30 mouse cellular contexts compared by ENCODE assay signal in genomic region chr2:36067132-36067531, GRCm38 (mm10). TPM values are rescaled to one million over a fixed set of nuclear protein-coding genes. Genes with fewer than 3 reads are reported as not detected.
DNase-seq lines count a peak whose midpoint lies in the region; ATAC-seq lines count a peak whose summit lies in the region.
"Had no signal": no experiment of that assay in that cellular context is flagged by ENCODE, and none has a peak within 500 bp of the region (broad histone marks: within the 10 kb centered on the region; RNA-seq: fewer than 3 reads in every experiment).

No protein-coding gene starts in this region.

- no peak overlapping the region for H3K9ac ChIP-seq in embryonic facial prominence, embryonic 14.5 days (ENCODE audit: low read depth, low read length)
- H3K9ac ChIP-seq in forebrain, embryonic 15.5 days (replicated peaks), result no peak overlapping the region
- H3K9ac ChIP-seq in forebrain, embryonic 11.5 days (ENCODE audit: low read length), result no peak overlapping the region
- H3K9ac ChIP-seq: embryonic facial prominence, embryonic 12.5 days; hindbrain, embryonic 12.5 days; hindbrain, embryonic 15.5 days had no signal

- no peak overlapping the region for H3K4me3 ChIP-seq in embryonic facial prominence, embryonic 14.5 days (ENCODE audit: low read depth, low read length)
- no peak overlapping the region for H3K4me3 ChIP-seq in embryonic facial prominence, embryonic 10.5 days
- H3K4me3 ChIP-seq in forebrain, embryonic 15.5 days, result no peak overlapping the region
- no peak overlapping the region for H3K4me3 ChIP-seq in forebrain, embryonic 11.5 days (ENCODE audit: low read depth, low read length)
- H3K4me3 ChIP-seq: embryonic facial prominence, embryonic 12.5 days; erythroblast, embryonic 14.5 days; gastrocnemius, adult 2 months; hindbrain, embryonic 12.5 days; hindbrain, embryonic 15.5 days had no signal

- intact Hi-C loops in left cerebral cortex, postnatal 36 days (cut with DNase I), result no loop called here

- WGBS in embryonic facial prominence, embryonic 14.5 days, result 34% methylated on average over 9 of the region's 9 CpGs
- WGBS in embryonic facial prominence, embryonic 10.5 days, result 65% methylated on average over 9 of the region's 9 CpGs
- 31% methylated on average over 9 of the region's 9 CpGs for WGBS in forebrain, embryonic 15.5 days
- 60% methylated on average over 9 of the region's 9 CpGs for WGBS in forebrain, embryonic 11.5 days

- H3K36me3 ChIP-seq in embryonic facial prominence, embryonic 14.5 days (ENCODE audit: control insufficient read depth, insufficient read depth, low read length), result no peaks in the 10 kb centered on the region
- H3K36me3 ChIP-seq in embryonic facial prominence, embryonic 10.5 days (replicated peaks), result no peaks in the 10 kb centered on the region
- H3K36me3 ChIP-seq in forebrain, embryonic 15.5 days, result no peaks in the 10 kb centered on the region
- no peaks in the 10 kb centered on the region for H3K36me3 ChIP-seq in forebrain, embryonic 11.5 days (ENCODE audit: control insufficient read depth, insufficient read depth, low read length)
- H3K36me3 ChIP-seq: embryonic facial prominence, embryonic 12.5 days; hindbrain, embryonic 12.5 days; hindbrain, embryonic 15.5 days had no signal

- H3K9me3 ChIP-seq in embryonic facial prominence, embryonic 14.5 days (ENCODE audit: control insufficient read depth, low read length), result no peaks in the 10 kb centered on the region
- H3K9me3 ChIP-seq in embryonic facial prominence, embryonic 10.5 days, result no peaks in the 10 kb centered on the region
- H3K9me3 ChIP-seq in forebrain, embryonic 15.5 days, result no peaks in the 10 kb centered on the region
- H3K9me3 ChIP-seq in forebrain, embryonic 11.5 days (ENCODE audit: control insufficient read depth, low read length), result no peaks in the 10 kb centered on the region
- H3K9me3 ChIP-seq: embryonic facial prominence, embryonic 12.5 days; hindbrain, embryonic 12.5 days; hindbrain, embryonic 15.5 days had no signal

- no peak overlapping the region for H3K27ac ChIP-seq in embryonic facial prominence, embryonic 14.5 days (replicated peaks; ENCODE audit: low read depth, low read length)
- no peak overlapping the region for H3K27ac ChIP-seq in embryonic facial prominence, embryonic 10.5 days (replicated peaks)
- H3K27ac ChIP-seq in forebrain, embryonic 15.5 days (replicated peaks), result peak overlapping the region; percentile 66
- no peak overlapping the region for H3K27ac ChIP-seq in forebrain, embryonic 11.5 days (ENCODE audit: low read depth, low read length)
- H3K27ac ChIP-seq: embryonic facial prominence, embryonic 12.5 days; gastrocnemius, adult 2 months; hindbrain, embryonic 12.5 days; hindbrain, embryonic 15.5 days had no signal

- no peaks in the 10 kb centered on the region for H3K27me3 ChIP-seq in embryonic facial prominence, embryonic 14.5 days (replicated peaks; ENCODE audit: control insufficient read depth, insufficient read depth, low read length)
- peaks cover 8% of the 10 kb centered on the region; the same call in 1 of the 2 replicates for H3K27me3 ChIP-seq in embryonic facial prominence, embryonic 10.5 days (replicated peaks; ENCODE audit: low read depth, poor library complexity, severe bottlenecking)
- no peaks in the 10 kb centered on the region for H3K27me3 ChIP-seq in forebrain, embryonic 15.5 days
- no peaks in the 10 kb centered on the region for H3K27me3 ChIP-seq in forebrain, embryonic 11.5 days (ENCODE audit: control insufficient read depth, insufficient read depth, low read length)
- H3K27me3 ChIP-seq: embryonic facial prominence, embryonic 12.5 days; hindbrain, embryonic 12.5 days; hindbrain, embryonic 15.5 days had no signal

- no peak overlapping the region for H3K4me2 ChIP-seq in embryonic facial prominence, embryonic 14.5 days (ENCODE audit: low read depth, low read length)
- H3K4me2 ChIP-seq in forebrain, embryonic 15.5 days (replicated peaks), result no peak overlapping the region
- H3K4me2 ChIP-seq in forebrain, embryonic 11.5 days (ENCODE audit: low read depth, low read length, severe bottlenecking), result no peak overlapping the region
- H3K4me2 ChIP-seq: embryonic facial prominence, embryonic 12.5 days; heart, embryonic 11.5 days; hindbrain, embryonic 12.5 days; hindbrain, embryonic 15.5 days had no signal

- DNase-seq in embryonic facial prominence, embryonic 14.5 days (ENCODE audit: low spot score), result peak; percentile 45
- DNase-seq in embryonic facial prominence, embryonic 10.5 days (ENCODE audit: low spot score), result no peak
- DNase-seq in forebrain, embryonic 11.5 days (ENCODE audit: low spot score), result no peak
- DNase-seq in retina, postnatal 1 day, result peak; percentile 8
- no peak for DNase-seq in retina, embryonic 14.5 days (ENCODE audit: low spot score)
- no peak for DNase-seq in left cerebral cortex, postnatal 36 days (ENCODE audit: low spot score in 2 of 2)
- DNase-seq: adrenal gland, adult 8-10 months; adrenal gland, postnatal 25 days; cerebellum, adult 18-20 months; cerebellum, adult 9-10 months; cerebellum, postnatal 14 days; gastrocnemius, adult 2 months; gastrocnemius, postnatal 14 days; heart, adult 11 months had no signal

- no peaks in the 10 kb centered on the region for H3K4me1 ChIP-seq in embryonic facial prominence, embryonic 14.5 days (ENCODE audit: control insufficient read depth, insufficient read depth, low read length)
- H3K4me1 ChIP-seq in embryonic facial prominence, embryonic 10.5 days, result no peaks in the 10 kb centered on the region
- H3K4me1 ChIP-seq in forebrain, embryonic 15.5 days, result no peaks in the 10 kb centered on the region
- H3K4me1 ChIP-seq in forebrain, embryonic 11.5 days (replicated peaks; ENCODE audit: control insufficient read depth, insufficient read depth, low read length), result no peaks in the 10 kb centered on the region
- H3K4me1 ChIP-seq: embryonic facial prominence, embryonic 12.5 days; hindbrain, embryonic 12.5 days; hindbrain, embryonic 15.5 days had no signal

- ATAC-seq in embryonic facial prominence, embryonic 14.5 days (ENCODE audit: low read depth), result no peak
- ATAC-seq in forebrain, embryonic 15.5 days (replicated peaks), result peak; percentile 29; the same call in 1 of the 2 replicates
- ATAC-seq in forebrain, embryonic 11.5 days (replicated peaks; ENCODE audit: low FRiP score), result no peak
- ATAC-seq: activated CD4-positive, CD25-positive, alpha-beta regulatory T cell, adult 4 months; inflammation-experienced regulatory T-cells, adult 6 months; intestine, embryonic 16.5 days had no signal

RNA-seq across cellular contexts. Expression of gene Morn5, which starts 17.9 kb away (rescaled TPM):
- 1.0 and 6.8 TPM in 2 replicates for polyA plus RNA-seq in embryonic facial prominence, embryonic 14.5 days (2014; fragmentation: Nextera tagmentation; extraction: Ambion mirVana)
- 0.29 and 0.74 TPM in 2 replicates for polyA plus RNA-seq in embryonic facial prominence, embryonic 10.5 days (2016; fragmentation: Nextera tagmentation; extraction: Ambion mirVana)
- polyA plus RNA-seq in forebrain, embryonic 15.5 days (2015; fragmentation: Nextera tagmentation; extraction: Ambion mirVana), result 1.7 and 2.5 TPM in 2 replicates
- 0.47 and 0.68 TPM in 2 replicates for polyA plus RNA-seq in forebrain, embryonic 11.5 days (2014; fragmentation: Nextera tagmentation; extraction: Ambion mirVana)
- total RNA-seq in left cerebral cortex, postnatal 36 days (2021), result under 1 TPM; 0.61 to 0.79 TPM
- total RNA-seq: adrenal gland, postnatal 25 days; ES-E14; gastrocnemius, adult 2 months; gastrocnemius, postnatal 14 days; gastrocnemius, postnatal 4 days; heart, adult 8-10 months; heart, postnatal 25 days; hematopoietic stem cell, adult 5-6 weeks had no signal
- polyA plus RNA-seq: activated CD4-positive, CD25-positive, alpha-beta regulatory T cell, adult 4 months; erythroblast, embryonic 14.5 days; heart, embryonic 14.5 days; heart, postnatal 0 days; inflammation-experienced regulatory T-cells, adult 6 months had no signal

RNA-seq across cellular contexts. Expression of gene Ndufa8, which starts 17.9 kb away (rescaled TPM):
- polyA plus RNA-seq in embryonic facial prominence, embryonic 14.5 days (2014; fragmentation: Nextera tagmentation; extraction: Ambion mirVana), result 228 and 236 TPM in 2 replicates
- polyA plus RNA-seq in embryonic facial prominence, embryonic 10.5 days (2016; fragmentation: Nextera tagmentation; extraction: Ambion mirVana), result 203 and 215 TPM in 2 replicates
- 259 and 263 TPM in 2 replicates for polyA plus RNA-seq in forebrain, embryonic 15.5 days (2015; fragmentation: Nextera tagmentation; extraction: Ambion mirVana)
- 177 and 184 TPM in 2 replicates for polyA plus RNA-seq in forebrain, embryonic 11.5 days (2014; fragmentation: Nextera tagmentation; extraction: Ambion mirVana)
- total RNA-seq in left cerebral cortex, postnatal 36 days (2021), result 100 to 1,000 TPM; 177 to 217 TPM

RNA-seq across cellular contexts. Expression of gene Lhx6, which starts 38.1 kb away (rescaled TPM):
- polyA plus RNA-seq in embryonic facial prominence, embryonic 14.5 days (2014; fragmentation: Nextera tagmentation; extraction: Ambion mirVana), result 5.3 and 5.4 TPM in 2 replicates
- polyA plus RNA-seq in embryonic facial prominence, embryonic 10.5 days (2016; fragmentation: Nextera tagmentation; extraction: Ambion mirVana), result 13.5 and 16.1 TPM in 2 replicates
- polyA plus RNA-seq in forebrain, embryonic 15.5 days (2015; fragmentation: Nextera tagmentation; extraction: Ambion mirVana), result 36.3 and 36.8 TPM in 2 replicates
- 10.6 and 19.0 TPM in 2 replicates for polyA plus RNA-seq in forebrain, embryonic 11.5 days (2014; fragmentation: Nextera tagmentation; extraction: Ambion mirVana)
- 10 to 100 TPM; 15.9 to 19.0 TPM for total RNA-seq in left cerebral cortex, postnatal 36 days (2021)
- total RNA-seq: hematopoietic stem cell, adult 5-6 weeks had no signal
- polyA plus RNA-seq: activated CD4-positive, CD25-positive, alpha-beta regulatory T cell, adult 4 months; erythroblast, embryonic 14.5 days; inflammation-experienced regulatory T-cells, adult 6 months had no signal

Comparison
In these comparisons a context has a peak if more than half of its experiments do, and no peak if none do; other contexts are left out.
1. DNase-seq: peak in embryonic facial prominence, embryonic 14.5 days (single experiment) and retina, postnatal 1 day (single experiment); none in embryonic facial prominence, embryonic 10.5 days (single experiment), forebrain, embryonic 11.5 days (single experiment), retina, embryonic 14.5 days (single experiment) and left cerebral cortex, postnatal 36 days (0 of 2).